Mouse (Mus musculus): ENCODE data around the gene Ptn. TPM values are rescaled to one million over a fixed set of nuclear protein-coding genes. Genes with fewer than 3 reads are reported as not detected.

Ptn gene
- total and polyA plus RNA-seq, 2 experiments from 2014 or later: 486 to 1,122 TPM

DNA sequence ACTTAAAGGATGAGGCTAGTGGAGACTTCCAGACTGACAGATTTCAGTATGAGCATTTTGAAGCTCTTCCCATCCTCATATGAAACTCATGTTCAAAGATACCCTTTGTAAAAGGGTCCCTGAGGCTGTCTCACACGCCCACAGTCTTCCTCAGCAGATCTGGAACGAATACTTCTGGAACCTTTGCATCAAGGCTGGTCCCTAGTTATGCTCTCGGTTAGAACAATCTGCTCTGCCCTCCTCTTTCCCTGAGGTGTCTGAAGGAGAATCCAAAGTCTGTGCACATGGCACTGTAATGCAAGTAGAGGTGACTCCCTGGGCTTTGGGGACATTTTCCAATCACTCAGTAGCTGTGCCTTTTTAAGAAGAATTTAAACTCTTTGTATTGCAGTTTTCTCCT, 25.3 kb upstream of the Ptn start:
- no peak overlapping the region for H3K27ac ChIP-seq (ENCODE audit: low read depth, low read length)
- no peaks in the 10 kb centered on the region for H3K36me3 ChIP-seq (ENCODE audit: insufficient read depth, low read length)
- no peaks in the 10 kb centered on the region for H3K9me3 ChIP-seq (ENCODE audit: low read length)
- DNase-seq (ENCODE audit: low spot score): no peak
- no peaks in the 10 kb centered on the region for H3K27me3 ChIP-seq (ENCODE audit: insufficient read depth, low read length)
- no peak overlapping the region for H3K9ac ChIP-seq (replicated peaks; ENCODE audit: low read length, poor library complexity, severe bottlenecking)
- no peak for ATAC-seq (ENCODE audit: low FRiP score)
- TF ChIP-seq CTCF (IDR thresholded peaks at IDR 0.05): no peak
- H3K4me3 ChIP-seq (ENCODE audit: low read depth, low read length): no peak overlapping the region
- 83% methylated on average over 3 of the region's 3 CpGs for WGBS
- H3K4me1 ChIP-seq (ENCODE audit: insufficient read depth, low read length): no peaks in the 10 kb centered on the region
- no peak overlapping the region for H3K4me2 ChIP-seq (ENCODE audit: low read depth, low read length, poor library complexity, severe bottlenecking)

GRCm38 (mm10) chr6:36834695-36835265, 24.8 kb upstream of the Ptn start:
- Histone ChIP-seq H3K4me2 (ENCODE audit: low read depth, low read length, poor library complexity, severe bottlenecking) (no peak overlapping the region), H3K27ac (ENCODE audit: low read depth, low read length) (no peak overlapping the region), H3K4me3 (ENCODE audit: low read depth, low read length) (no peak overlapping the region), H3K9me3 (ENCODE audit: low read length) (no peaks in the 10 kb centered on the region), H3K36me3 (ENCODE audit: insufficient read depth, low read length) (no peaks in the 10 kb centered on the region), H3K27me3 (ENCODE audit: insufficient read depth, low read length) (no peaks in the 10 kb centered on the region), H3K9ac (replicated peaks; ENCODE audit: low read length, poor library complexity, severe bottlenecking) (no peak overlapping the region), H3K4me1 (ENCODE audit: insufficient read depth, low read length) (no peaks in the 10 kb centered on the region)
- no peak for ATAC-seq (ENCODE audit: low FRiP score)
- peak; percentile 56 for DNase-seq (ENCODE audit: low spot score)
- 80% methylated on average over 4 of the region's 4 CpGs for WGBS
- TF ChIP-seq CTCF (IDR thresholded peaks at IDR 0.05): no peak

DNA sequence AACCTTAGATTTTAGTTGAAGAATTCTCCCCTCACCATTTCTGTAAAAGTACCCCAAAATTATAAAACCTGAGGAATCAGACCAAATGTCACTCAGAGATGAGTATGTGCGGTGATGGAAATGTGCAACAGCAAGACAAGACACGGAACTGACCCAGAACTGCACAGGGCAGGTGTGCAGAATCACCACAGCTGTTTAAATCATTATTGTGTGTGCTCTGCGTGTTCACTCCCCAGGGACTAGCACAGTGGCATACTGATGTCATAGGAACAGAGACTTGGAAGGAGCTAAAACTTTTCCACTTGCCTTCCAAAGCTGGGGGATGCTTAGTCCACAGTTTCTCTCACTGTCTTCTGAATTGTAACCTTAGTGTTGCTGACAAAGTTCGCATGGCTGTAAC, 22.7 kb upstream of the Ptn start:
- Histone ChIP-seq H3K9me3 (ENCODE audit: low read length) (no peaks in the 10 kb centered on the region), H3K27me3 (ENCODE audit: insufficient read depth, low read length) (no peaks in the 10 kb centered on the region), H3K36me3 (ENCODE audit: insufficient read depth, low read length) (no peaks in the 10 kb centered on the region), H3K4me2 (ENCODE audit: low read depth, low read length, poor library complexity, severe bottlenecking) (no peak overlapping the region), H3K27ac (ENCODE audit: low read depth, low read length) (no peak overlapping the region), H3K4me3 (ENCODE audit: low read depth, low read length) (no peak overlapping the region), H3K4me1 (ENCODE audit: insufficient read depth, low read length) (no peaks in the 10 kb centered on the region), H3K9ac (replicated peaks; ENCODE audit: low read length, poor library complexity, severe bottlenecking) (no peak overlapping the region)
- no peak for TF ChIP-seq CTCF (IDR thresholded peaks at IDR 0.05)
- ATAC-seq (ENCODE audit: low FRiP score) (no peak), DNase-seq (ENCODE audit: low spot score) (no peak)
- WGBS: 85% methylated on average over 4 of the region's 4 CpGs

DNA sequence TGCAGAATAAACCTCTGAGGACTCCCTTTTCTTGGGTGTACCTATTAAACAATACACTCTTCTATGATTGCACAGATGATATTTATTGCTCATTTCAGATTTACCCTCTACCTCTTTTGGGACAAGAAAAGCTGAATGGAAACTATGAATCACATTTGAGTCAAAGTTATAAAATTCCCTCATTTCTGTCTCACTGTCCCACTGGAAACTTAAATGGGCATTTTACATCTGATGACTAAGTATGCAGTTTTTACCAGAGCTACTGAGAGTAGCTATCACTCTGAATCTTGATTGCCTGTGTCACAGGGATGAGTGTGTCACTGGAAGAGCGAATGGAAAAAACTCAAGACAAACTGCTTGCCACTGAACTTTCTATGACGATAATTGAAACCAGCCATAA, 22.2 kb upstream of the Ptn start:
- no peak overlapping the region for H3K9ac ChIP-seq (replicated peaks; ENCODE audit: low read length, poor library complexity, severe bottlenecking)
- TF ChIP-seq CTCF (IDR thresholded peaks at IDR 0.05): no peak
- no peaks in the 10 kb centered on the region for H3K9me3 ChIP-seq (ENCODE audit: low read length)
- H3K4me3 ChIP-seq (ENCODE audit: low read depth, low read length): no peak overlapping the region
- ATAC-seq (ENCODE audit: low FRiP score): no peak
- H3K36me3 ChIP-seq (ENCODE audit: insufficient read depth, low read length): no peaks in the 10 kb centered on the region
- H3K27ac ChIP-seq (ENCODE audit: low read depth, low read length): no peak overlapping the region
- no peak overlapping the region for H3K4me2 ChIP-seq (ENCODE audit: low read depth, low read length, poor library complexity, severe bottlenecking)
- WGBS: 84% methylated on average over 2 of the region's 2 CpGs
- no peak for DNase-seq (ENCODE audit: low spot score)
- H3K4me1 ChIP-seq (ENCODE audit: insufficient read depth, low read length): no peaks in the 10 kb centered on the region
- no peaks in the 10 kb centered on the region for H3K27me3 ChIP-seq (ENCODE audit: insufficient read depth, low read length)

DNA sequence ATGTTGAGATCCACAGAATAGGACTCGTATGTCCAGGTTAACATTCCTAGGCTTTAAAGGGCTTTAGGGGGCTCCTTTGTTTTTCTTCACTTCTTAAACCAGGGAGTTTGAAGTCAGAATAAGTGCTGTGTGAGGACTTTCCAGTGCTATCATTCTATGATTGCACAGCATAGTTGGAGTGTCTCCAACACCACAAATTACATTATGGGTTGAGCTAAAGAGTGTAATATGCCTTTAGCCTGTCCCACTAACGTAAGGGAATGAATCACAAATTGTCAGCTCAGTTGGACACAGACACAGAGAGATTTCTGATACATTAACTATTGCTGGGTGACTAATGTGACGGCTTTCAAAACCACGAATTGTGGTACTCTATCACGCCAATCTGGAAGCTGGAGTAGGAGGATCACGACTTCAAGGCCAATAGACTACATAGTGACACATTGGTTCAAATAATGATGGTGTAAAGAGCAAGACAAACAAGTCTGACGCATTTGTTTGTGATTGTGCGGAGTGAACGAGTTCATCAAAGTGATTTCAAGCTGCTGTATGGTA, 20.4 kb upstream of the Ptn start:
- H3K4me1 ChIP-seq (ENCODE audit: insufficient read depth, low read length): no peaks in the 10 kb centered on the region
- WGBS: 90% methylated on average over 9 of the region's 9 CpGs
- ATAC-seq (ENCODE audit: low FRiP score) (no peak), DNase-seq (ENCODE audit: low spot score) (no peak)
- no peaks in the 10 kb centered on the region for H3K9me3 ChIP-seq (ENCODE audit: low read length)
- H3K27ac ChIP-seq (ENCODE audit: low read depth, low read length): no peak overlapping the region
- no peak overlapping the region for H3K9ac ChIP-seq (replicated peaks; ENCODE audit: low read length, poor library complexity, severe bottlenecking)
- no peak overlapping the region for H3K4me3 ChIP-seq (ENCODE audit: low read depth, low read length)
- no peak overlapping the region for H3K4me2 ChIP-seq (ENCODE audit: low read depth, low read length, poor library complexity, severe bottlenecking)
- H3K36me3 ChIP-seq (ENCODE audit: insufficient read depth, low read length): no peaks in the 10 kb centered on the region
- H3K27me3 ChIP-seq (ENCODE audit: insufficient read depth, low read length): no peaks in the 10 kb centered on the region
- no peak for TF ChIP-seq CTCF (IDR thresholded peaks at IDR 0.05)

DNA sequence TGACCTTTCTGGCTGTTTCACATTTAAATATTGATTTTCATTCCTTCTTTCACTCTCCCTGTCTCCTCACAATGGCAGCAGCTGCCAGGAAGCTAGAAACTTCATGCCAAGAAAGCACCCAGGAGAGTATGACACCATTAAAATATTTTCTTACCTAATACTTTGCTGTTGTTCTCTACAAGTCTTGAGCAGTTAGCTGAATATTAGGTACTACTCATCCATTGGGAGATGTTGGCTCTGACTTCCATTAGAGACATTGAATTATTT, 9.7 kb upstream of the Ptn start:
- DNase-seq (ENCODE audit: low spot score): no peak
- no peak overlapping the region for H3K4me2 ChIP-seq (ENCODE audit: low read depth, low read length, poor library complexity, severe bottlenecking)
- H3K27me3 ChIP-seq (ENCODE audit: insufficient read depth, low read length): no peaks in the 10 kb centered on the region
- no peaks in the 10 kb centered on the region for H3K9me3 ChIP-seq (ENCODE audit: low read length)
- no peak for TF ChIP-seq CTCF (IDR thresholded peaks at IDR 0.05)
- no peak overlapping the region for H3K9ac ChIP-seq (replicated peaks; ENCODE audit: low read length, poor library complexity, severe bottlenecking)
- ATAC-seq (ENCODE audit: low FRiP score): no peak
- H3K4me3 ChIP-seq (ENCODE audit: low read depth, low read length): no peak overlapping the region
- no peaks in the 10 kb centered on the region for H3K4me1 ChIP-seq (ENCODE audit: insufficient read depth, low read length)
- no peaks in the 10 kb centered on the region for H3K36me3 ChIP-seq (ENCODE audit: insufficient read depth, low read length)
- H3K27ac ChIP-seq (ENCODE audit: low read depth, low read length): peak overlapping the region; percentile 71
